Mouse (Mus musculus) layer of hippocampus, adult 2 months (tissue): ENCODE data around the gene Abca5. TPM values are rescaled to one million over a fixed set of nuclear protein-coding genes. Genes with fewer than 3 reads are reported as not detected.

Experiments
- DNase-seq, 2 experiments: peaks; one replicate each; pipeline ENCODE4 v3.0.0; 2022; ENCODE audit warnings: low spot score in 2 of 2
- H3K27ac ChIP-seq: fragments of 200-600 bp; 2 replicates; pipeline ENCODE4 v1.8.1; 2022
- H3K4me3 ChIP-seq: fragments of 200-600 bp; 2 replicates; pipeline ENCODE4 v1.8.1; 2022; ENCODE audit warnings: mild to moderate bottlenecking
- CTCF ChIP-seq: fragments of 200-600 bp; conservative IDR thresholded peaks from 2 replicates; pipeline ENCODE4 v1.8.1; 2022; ENCODE audit warnings: antibody characterized with exemption, mild to moderate bottlenecking, moderate library complexity
- total RNA-seq, 2 experiments: library from RNA; stranded (reverse); gene quantifications; 2 replicates each; pipeline ENCODE4 v1.2.3; 2021

Abca5 gene
- total RNA-seq, 2 experiments from 2014 or later, result 34.0 to 41.8 TPM

GRCm38 (mm10) chr11:110244730-110245129 is 92.8 kb downstream of the Abca5 start:
- Histone ChIP-seq H3K27ac (no peak overlapping the region), H3K4me3 (no peak overlapping the region)
- no peak for TF ChIP-seq CTCF
- DNase-seq, result no peak

- DNase-seq, result no peak
- H3K27ac ChIP-seq, result no peak overlapping the region
- TF ChIP-seq CTCF, result no peak
- H3K4me3 ChIP-seq, result no peak overlapping the region
These were observed 100.0 kb downstream of the Abca5 start for GRCm38 (mm10) chr11:110237466-110237865.

DNA sequence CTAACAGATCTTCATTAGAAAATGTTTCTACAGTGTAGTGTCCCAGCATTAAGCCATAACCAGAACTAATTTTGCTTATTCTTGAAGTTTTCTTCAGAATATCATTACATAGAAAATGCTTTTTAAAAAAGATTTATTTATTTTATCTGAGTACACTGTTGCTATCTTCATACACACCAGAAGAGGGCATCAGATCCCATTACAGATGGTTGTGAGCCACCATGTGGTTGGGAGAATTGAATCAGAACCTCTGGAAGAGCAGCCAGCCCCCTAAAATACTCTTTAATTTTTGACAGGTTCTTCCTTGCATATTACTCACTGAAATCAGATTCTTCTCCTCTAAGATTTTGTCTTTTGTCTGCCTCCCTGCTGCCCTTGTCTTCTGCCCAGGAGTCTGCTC is 104.5 kb downstream of the Abca5 start:
- no peak overlapping the region for H3K27ac ChIP-seq
- no peak for DNase-seq
- H3K4me3 ChIP-seq, result no peak overlapping the region
- TF ChIP-seq CTCF, result peak; percentile 53

Other genes with a start within 250 kb of the Abca5 start
- gene Abca8a, start 241.7 kb downstream of the Abca5 start, total RNA-seq, result 1 to 10 TPM; 3.3 to 5.0 TPM
- gene Abca9, start 169.5 kb downstream of the Abca5 start, total RNA-seq, result 1 to 10 TPM; 5.6 to 7.1 TPM
- 1 to 10 TPM; 1.4 to 1.6 TPM for gene Abca6, start 85.9 kb downstream of the Abca5 start, total RNA-seq
- 10 to 100 TPM; 32.3 to 33.3 TPM for gene Map2k6, start 61.4 kb upstream of the Abca5 start, total RNA-seq